Mouse (Mus musculus) CD8-positive naive resting alpha-beta T cell, adult 57 days (primary cell): ENCODE measurements around the gene Hdac8. TPM values are rescaled to one million over a fixed set of nuclear protein-coding genes. Genes with fewer than 3 reads are reported as not detected.

Experiments
- total RNA-seq: library from RNA; stranded (reverse); gene quantifications from one replicate; pipeline ENCODE4 v1.2.4, GENCODE M21; 2023

Hdac8 gene
- total RNA-seq, result 17.5 TPM

DNA sequence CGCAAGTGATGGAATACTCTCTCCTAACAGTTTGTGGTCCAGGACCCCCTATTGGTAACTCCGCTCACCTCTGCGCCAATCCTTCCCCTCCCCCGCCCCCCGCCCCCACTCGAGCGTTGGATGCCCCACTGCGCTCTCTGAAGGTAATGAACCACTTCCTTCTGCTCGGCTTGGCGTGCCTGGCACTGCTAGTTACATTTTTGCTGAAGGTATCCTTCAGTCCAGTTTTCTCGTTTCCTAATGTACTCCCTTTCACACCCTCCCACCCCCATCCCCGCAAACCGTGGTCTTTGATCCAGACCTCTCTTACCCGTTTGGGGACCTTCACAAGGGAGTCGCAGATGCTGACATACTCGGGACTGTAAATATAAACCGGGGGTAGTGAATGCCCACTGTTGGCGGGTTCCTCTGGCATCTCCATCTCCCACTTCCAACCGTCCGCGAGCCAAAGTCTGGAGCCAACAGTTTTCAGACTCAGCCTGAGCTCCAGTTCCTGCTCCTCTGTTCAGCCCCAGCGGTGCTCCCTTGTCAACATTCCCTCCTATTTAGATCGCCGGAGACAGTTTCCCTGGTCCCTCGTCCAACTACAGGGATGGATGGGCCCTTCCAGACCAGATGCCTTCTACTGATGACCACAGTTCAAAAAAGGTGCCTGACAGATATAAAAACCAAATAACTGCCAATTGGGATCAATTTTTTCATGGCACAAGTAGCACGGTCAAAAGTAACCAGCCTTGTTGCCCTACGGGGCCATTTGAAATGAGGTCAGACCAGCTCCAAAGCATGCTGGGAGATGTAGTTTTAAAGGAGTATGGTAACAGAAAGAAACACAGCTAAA, at the start of gene Hdac8:
Gene Hdac8, minus strand, starts transcription at position 716 of the 838 bp plus-strand sequence.

GRCm38 (mm10) chrX:102251937-102252860, 253.0 kb downstream of the Hdac8 start, which contains the start of gene Cited1:
TSS of gene Cited1 (minus strand) at chrX:102252181.

Other genes with a start within 250 kb of the Hdac8 start
- gene Phka1, start 138.9 kb upstream of the Hdac8 start, total RNA-seq, result 1.0 TPM
- not detected for gene Gm3880, start 181.6 kb upstream of the Hdac8 start, total RNA-seq
- gene Gm9112, start 202.3 kb upstream of the Hdac8 start, total RNA-seq, result not detected
- not detected for gene Dmrtc1b, start 202.5 kb upstream of the Hdac8 start, total RNA-seq